Mouse (Mus musculus) effector memory CD4-positive, alpha-beta T cell, adult 7 months (primary cell): ENCODE measurements around the gene Zfp493. TPM values are rescaled to one million over a fixed set of nuclear protein-coding genes. Genes with fewer than 3 reads are reported as not detected.

Experiments used
- polyA plus RNA-seq: library from polyadenylated mRNA; unstranded; fragments of 100-300 nt; shearing (Covaris generic); gene quantifications from one replicate; pipeline ENCODE4 v1.2.1, GENCODE M21; 2017

Gene Zfp493
- not detected for polyA plus RNA-seq

DNA sequence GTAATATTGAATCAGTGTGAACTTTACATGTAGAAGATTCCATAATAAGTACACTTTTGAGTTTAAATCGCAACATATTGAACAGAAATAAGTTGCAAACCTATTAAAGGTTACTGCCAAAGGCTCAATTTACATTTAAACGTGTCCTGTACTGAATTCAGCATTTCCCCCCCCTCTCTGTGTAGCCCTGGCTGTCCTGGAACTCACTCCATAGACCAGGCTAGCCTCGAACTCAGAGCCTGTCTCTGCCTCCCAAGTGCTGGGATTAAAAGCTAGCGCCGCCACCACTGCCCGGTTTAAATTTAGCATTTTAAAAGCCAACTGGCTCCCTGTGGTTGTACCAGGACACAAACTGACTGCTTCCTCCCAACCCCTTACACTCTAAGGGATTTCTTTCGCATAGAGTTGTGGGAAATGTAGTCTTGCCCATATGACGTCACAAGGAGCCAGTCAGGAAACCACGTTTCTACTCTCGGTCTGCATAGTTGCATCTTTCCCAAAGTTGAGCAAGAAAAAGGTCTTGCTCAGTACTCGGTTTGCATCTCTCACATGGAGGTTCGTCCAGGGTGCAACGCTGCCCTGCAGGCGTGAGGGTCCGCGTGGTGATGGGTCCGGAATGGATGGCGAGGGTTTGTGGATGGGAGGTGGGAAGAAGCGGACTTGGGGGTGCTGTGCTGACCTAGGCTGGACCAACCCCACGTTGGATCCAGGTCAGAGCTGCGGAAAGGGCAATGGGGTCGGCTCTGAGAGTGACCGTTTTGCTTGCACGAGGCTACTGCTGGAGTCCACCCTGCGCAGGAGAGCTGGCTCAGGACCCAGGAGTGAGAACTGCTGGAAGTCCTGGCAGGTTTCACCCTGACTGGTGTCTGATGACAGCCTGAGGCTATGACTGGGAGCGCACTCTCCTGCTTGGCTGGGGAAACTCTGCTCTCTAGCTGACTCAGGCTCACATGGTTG lies at the start of gene Zfp493:
Gene Zfp493 (plus strand): TSS at position 429 of the 957 bp plus-strand sequence.

DNA sequence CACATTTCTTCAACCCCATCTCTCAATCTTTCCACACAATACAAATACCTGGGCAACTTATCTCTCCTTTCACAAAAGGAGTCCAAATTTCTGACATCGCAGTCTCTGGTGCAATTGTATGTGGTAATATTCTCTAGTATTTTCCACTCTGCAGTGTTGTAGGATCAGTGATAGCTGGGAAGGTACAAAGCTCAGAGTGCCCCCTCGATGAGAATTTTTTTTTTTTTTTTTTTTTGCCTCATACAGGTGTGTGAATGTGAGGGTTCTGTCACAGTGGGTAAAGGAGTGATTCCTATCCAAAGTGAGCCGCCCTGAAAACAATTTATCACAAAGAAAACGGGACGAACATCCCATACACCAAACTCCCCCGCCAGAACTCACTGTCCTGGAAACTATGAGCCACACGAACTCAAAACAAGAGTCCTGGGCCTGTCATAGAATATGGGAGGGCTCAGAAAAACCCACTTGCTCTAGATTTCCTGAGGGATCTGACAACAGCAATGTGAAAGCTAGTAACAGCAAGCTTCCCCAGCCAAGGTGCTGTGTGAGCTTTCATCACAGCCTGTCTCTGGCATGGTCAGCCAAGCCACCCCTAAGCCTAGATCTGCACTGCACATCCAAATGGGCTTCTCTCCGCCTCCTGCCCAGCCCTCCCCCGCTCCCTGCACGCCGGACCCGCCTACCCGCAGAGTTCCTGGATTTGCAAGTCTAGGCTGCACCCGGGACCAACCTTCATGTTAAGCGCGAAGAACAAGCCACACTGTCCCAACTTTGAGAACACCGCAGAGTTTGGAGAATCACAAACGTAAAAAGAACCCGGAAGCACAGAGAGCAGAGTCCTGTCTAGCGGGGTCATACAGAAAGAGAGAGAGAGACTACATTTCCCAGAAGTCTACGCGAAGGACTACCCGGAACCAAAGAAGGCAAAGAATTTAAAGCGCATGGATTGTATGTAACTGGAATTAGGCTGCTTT lies 24.9 kb upstream of the Zfp493 start, which contains the start of gene Zfp85:
Gene Zfp85 (minus strand): TSS at position 896 of the 974 bp plus-strand sequence.

DNA sequence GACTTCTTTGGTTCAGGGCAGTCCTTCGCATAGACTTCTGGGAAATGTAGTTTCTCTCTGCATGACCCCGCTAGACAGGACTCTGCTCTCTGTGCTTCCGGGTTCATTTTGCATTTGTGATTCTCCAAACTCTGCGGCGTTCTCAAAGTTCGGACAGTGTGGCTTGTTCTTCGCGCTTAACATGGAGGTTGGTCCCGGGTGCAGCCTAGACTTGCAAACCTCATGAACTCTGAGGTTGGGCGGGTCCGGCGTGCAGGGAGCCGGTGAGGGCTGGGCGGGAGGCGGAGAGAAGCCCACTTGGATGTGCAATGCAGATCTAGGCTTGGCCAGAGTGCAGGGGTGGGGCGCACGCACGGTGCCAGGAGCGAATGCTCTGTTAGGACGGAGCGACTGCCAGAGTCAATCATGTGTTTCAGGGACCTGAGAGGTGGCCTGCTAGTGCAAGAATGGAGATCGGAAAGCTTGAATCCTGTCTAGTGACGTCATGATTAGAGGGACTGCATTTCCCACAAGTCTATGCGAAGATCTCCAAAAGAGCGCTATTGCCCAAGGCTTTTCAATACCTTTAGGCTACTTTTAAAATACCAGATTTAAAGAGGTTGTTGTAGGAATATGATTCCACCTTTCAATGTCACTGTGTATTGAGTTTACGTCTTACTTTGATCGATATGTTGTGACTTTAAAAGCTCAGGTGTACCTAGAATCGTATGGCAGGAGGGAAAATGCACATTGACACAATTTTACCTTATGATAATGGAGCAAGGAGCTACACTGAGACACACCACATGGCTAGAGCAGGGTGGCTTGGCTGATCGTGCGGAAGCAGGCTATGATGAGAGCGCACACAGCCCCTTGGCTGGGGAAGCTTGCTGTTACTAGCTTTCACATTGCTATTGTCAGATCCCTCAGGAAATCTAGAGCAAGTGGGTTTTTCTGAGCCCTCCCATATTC lies 34.5 kb downstream of the Zfp493 start, which contains the start of gene Zfp273:
Gene Zfp273 (plus strand): TSS at position 31 of the 951 bp plus-strand sequence.

DNA sequence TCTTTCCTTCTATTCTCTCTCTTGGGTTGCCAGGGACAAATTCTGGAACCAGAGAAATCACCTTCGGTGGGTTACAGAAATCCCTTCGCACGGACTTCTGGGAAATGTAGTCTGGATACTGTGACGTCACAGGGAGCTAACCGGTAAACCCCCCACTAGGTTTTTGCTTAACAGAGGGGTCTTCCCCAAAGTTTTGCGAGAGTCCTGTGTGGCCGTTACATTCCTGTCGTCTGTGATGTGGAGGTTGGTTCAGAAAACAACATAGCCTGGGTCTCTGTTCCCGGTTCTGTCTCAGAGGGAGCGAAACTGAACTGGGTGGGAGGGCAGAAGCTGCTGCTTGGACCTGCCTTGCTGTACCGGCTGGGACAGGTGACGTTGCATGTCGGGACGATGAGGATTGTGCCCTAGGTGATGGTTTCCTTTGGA lies 51.4 kb downstream of the Zfp493 start, which contains the start of gene Gm10037:
Gene Gm10037 (plus strand): TSS at position 196 of the 426 bp plus-strand sequence.

Other genes starting within 250 kb of the Zfp493 start
- 15.9 TPM for gene Zfp748, start 225.9 kb upstream of the Zfp493 start, polyA plus RNA-seq
- gene Zfp729b, start 170.0 kb upstream of the Zfp493 start, polyA plus RNA-seq: 5.3 TPM
- gene Gm49345, start 141.9 kb upstream of the Zfp493 start, polyA plus RNA-seq: 3.1 TPM
- 4.8 TPM for gene Zfp729a, start 141.9 kb upstream of the Zfp493 start, polyA plus RNA-seq
- gene Zfp738, start 92.6 kb upstream of the Zfp493 start, polyA plus RNA-seq: 12.5 TPM
- 8.0 TPM for gene Zfp65, start 50.5 kb upstream of the Zfp493 start, polyA plus RNA-seq
- 2.1 TPM for gene Zfp85, start 24.5 kb upstream of the Zfp493 start, polyA plus RNA-seq
- 1.2 TPM for gene Zfp273, start 34.0 kb downstream of the Zfp493 start, polyA plus RNA-seq
- not detected for gene Gm10037, start 51.4 kb downstream of the Zfp493 start, polyA plus RNA-seq
- not detected for gene BC048507, start 83.6 kb downstream of the Zfp493 start, polyA plus RNA-seq